Mouse (Mus musculus) thymus, adult 2 months (tissue): ENCODE results near the gene Usp54. TPM values are rescaled to one million over a fixed set of nuclear protein-coding genes. Genes with fewer than 3 reads are reported as not detected.
A peak's percentile ranks its signal among the peaks of the same experiment; 100 is the strongest.

Source experiments
- DNase-seq: peaks from one replicate; pipeline ENCODE4 v3.0.0; 2021
- H3K27ac ChIP-seq: fragments of 200-500 bp; 2 replicates; pipeline ENCODE4 v1.5.1; 2012; ENCODE audit warnings: low read length, control low read depth; ENCODE audit not compliant: control insufficient read depth, insufficient read depth
- H3K27me3 ChIP-seq: fragments of 200-500 bp; 2 replicates; pipeline ENCODE4 v1.6.1; 2012; ENCODE audit warnings: mild to moderate bottlenecking, low read length, moderate library complexity, mixed read lengths; ENCODE audit not compliant: control insufficient read depth, insufficient read depth
- H3K36me3 ChIP-seq: fragments of 200-500 bp; 2 replicates; pipeline ENCODE4 v1.6.1; 2012; ENCODE audit warnings: mild to moderate bottlenecking, low read length, moderate library complexity; ENCODE audit not compliant: control insufficient read depth, insufficient read depth
- H3K4me1 ChIP-seq: fragments of 200-500 bp; replicated peaks from 2 replicates; pipeline ENCODE4 v1.6.1; 2012; ENCODE audit warnings: low read length; ENCODE audit not compliant: control insufficient read depth, insufficient read depth
- H3K4me3 ChIP-seq: fragments of 200-500 bp; 2 replicates; pipeline ENCODE4 v1.5.1; 2012; ENCODE audit warnings: mild to moderate bottlenecking, low read length, control low read depth, moderate library complexity; ENCODE audit not compliant: control insufficient read depth, insufficient read depth
- CTCF ChIP-seq: fragments of 200-500 bp; IDR thresholded peaks from 2 replicates; pipeline ENCODE4 v1.5.1; 2012; ENCODE audit warnings: mild to moderate bottlenecking, control low read depth, low read length, moderate library complexity, borderline replicate concordance; ENCODE audit not compliant: control insufficient read depth, poor library complexity, insufficient read depth; ENCODE audit errors: extremely low read depth
- POLR2A ChIP-seq: fragments of 200-500 bp; IDR thresholded peaks from 2 replicates; pipeline ENCODE4 v1.6.1; 2012; ENCODE audit warnings: mild to moderate bottlenecking, low read length, control low read depth, moderate library complexity; ENCODE audit not compliant: control insufficient read depth, poor library complexity, insufficient read depth; ENCODE audit errors: extremely low read depth
- WGBS: fragments of 180-500 bp; shearing (Covaris S2); methylation state at CpG from one replicate; pipeline ENCODE4 v1.1.7; 2018; 5-methylcytosine and 5-hydroxymethylcytosine counted together
- polyA plus RNA-seq: library from polyadenylated mRNA; depleted of rRNA; stranded (reverse); fragments of >200 nt; gene quantifications from 2 replicates; pipeline ENCODE4 v1.2.3, GENCODE M21; 2012

Usp54 gene
- polyA plus RNA-seq, 1 experiment = 3.9 TPM

DNA sequence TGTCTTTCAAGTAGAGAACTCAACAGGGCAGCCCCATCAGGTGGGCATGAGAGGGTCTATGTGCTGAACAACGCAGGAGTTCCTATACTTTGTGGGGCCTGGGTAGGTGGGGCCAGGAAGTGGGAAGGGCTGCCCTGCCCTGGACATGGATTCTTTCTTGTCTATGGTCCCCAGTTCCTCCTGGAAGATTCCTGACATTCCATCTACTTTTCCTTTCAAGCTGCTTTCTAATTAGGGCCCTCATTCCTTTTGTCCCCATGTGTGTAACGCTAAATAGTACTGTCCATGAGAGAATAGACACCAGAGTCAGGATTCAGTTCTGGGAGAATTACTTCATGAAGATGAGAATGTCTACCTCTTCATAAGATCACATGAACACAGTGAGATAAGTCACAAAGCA is 22.7 kb upstream of the Usp54 start:
- 91% methylated on average over 2 of the region's 2 CpGs for WGBS
- no peak overlapping the region for H3K4me3 ChIP-seq
- no peaks in the 10 kb centered on the region for H3K36me3 ChIP-seq
- H3K27me3 ChIP-seq = no peaks in the 10 kb centered on the region
- H3K4me1 ChIP-seq = peaks cover 17% of the 10 kb centered on the region
- no peak for DNase-seq
- no peak overlapping the region for H3K27ac ChIP-seq
- TF ChIP-seq POLR2A (no peak), CTCF (no peak)

DNA sequence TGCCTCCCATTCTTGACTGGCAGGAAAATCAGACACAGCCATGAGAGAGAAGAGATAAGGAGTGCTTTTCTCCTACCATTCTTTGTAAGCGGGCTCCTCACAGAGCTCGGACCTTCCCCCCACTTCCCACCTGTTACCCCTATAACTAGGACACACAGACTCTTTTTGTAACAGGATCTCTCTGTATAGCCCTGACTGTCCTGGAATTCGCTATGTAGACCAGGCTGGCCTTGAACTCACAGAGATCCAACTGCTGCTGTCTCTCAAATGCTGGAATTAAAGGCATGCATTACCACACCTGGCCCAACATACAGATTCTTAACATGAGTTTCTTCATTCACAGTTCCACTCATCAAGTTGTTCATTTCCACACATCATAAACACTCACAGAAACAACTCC is 21.9 kb upstream of the Usp54 start:
- TF ChIP-seq POLR2A (no peak), CTCF (no peak)
- H3K4me3 ChIP-seq = no peak overlapping the region
- H3K4me1 ChIP-seq = peaks cover 17% of the 10 kb centered on the region
- H3K36me3 ChIP-seq = no peaks in the 10 kb centered on the region
- no peak overlapping the region for H3K27ac ChIP-seq
- 90% methylated on average over 3 of the region's 3 CpGs for WGBS
- no peak for DNase-seq
- H3K27me3 ChIP-seq = no peaks in the 10 kb centered on the region

DNA sequence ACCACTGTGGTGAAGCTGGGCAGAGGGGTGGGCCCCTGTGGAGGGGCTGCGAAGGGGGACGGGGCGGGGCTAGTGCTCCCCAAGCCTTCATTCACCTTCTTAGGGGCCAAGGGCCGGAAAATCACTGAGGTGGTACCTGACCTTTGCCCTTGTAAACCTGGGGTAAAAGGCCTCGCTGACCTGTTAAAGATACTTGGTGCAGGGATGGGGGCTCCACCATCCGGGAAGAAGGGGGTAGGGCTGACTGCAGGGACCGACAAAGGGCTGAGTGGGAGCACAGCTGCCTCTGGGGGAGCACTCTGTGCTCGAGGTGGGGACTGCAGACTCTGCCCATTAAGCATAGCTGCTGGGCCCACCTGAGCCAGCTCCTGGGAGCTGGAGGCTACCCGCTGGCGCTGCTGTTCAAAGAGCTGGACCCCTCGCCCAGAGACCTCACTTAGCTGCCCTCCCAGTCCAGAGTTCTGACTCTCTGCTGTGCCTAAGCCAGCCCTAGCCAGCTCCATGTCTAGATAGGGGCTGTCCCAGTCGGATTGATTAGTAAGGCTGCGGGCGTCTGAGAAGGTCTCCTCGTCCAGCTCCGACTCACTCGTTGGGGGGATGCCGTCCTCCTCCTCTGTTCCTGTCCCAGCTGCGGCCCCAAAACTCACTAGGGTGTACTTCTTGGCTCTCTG is 20.9 kb upstream of the Usp54 start:
- Histone ChIP-seq H3K27ac (no peak overlapping the region), H3K4me1 (peaks cover 17% of the 10 kb centered on the region), H3K36me3 (no peaks in the 10 kb centered on the region), H3K27me3 (no peaks in the 10 kb centered on the region), H3K4me3 (peak overlapping the region; percentile 53)
- TF ChIP-seq CTCF (no peak), POLR2A (no peak)
- 68% methylated on average over 19 of the region's 19 CpGs for WGBS
- no peak for DNase-seq

DNA sequence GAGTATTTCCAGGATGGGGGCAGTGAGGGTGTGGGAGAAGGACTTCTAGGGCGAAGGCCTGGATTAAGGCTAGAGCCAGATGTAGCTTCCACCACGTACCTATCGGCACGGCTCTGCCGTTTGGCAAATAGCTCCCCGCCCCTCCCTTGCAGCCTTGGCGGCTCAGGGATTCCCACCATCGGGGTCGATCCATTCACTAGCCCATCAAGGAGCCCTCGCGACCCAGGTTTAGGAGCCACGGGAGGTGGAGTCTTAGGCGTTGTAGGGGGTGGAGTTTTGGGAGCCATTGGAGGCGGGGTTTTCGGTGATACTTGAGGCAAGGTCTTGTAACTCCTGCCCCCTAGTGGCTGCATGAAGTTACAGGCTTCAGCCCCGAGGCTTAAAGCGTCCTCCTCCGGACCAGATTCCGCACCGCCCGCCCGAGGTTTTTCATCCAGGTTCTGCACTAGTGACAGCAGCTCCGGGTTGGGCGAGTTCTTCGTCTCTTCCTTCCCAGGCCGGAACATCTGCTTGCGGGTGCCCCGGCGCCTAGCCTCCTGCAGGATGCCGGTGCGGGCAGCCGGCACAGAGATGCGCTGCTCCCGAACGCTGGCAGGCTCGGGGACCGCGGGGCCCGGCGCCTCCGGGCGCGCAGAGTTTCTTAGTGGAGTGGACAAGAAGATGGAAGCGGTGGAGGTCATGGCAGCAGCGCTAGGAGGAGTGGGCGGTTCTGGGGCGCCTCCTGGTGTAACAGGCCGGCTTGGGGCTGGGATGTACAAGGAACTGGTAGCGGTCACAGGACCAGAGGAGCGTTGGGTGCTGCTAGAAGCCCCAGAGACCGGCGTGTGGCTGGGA is 20.2 kb upstream of the Usp54 start:
- peak; percentile 92 for DNase-seq
- TF ChIP-seq CTCF (peak; percentile 87), POLR2A (no peak)
- no peak overlapping the region for H3K27ac ChIP-seq
- H3K4me3 ChIP-seq = peak overlapping the region; percentile 53
- H3K4me1 ChIP-seq = peaks cover 17% of the 10 kb centered on the region
- 3% methylated on average over 52 of the region's 52 CpGs for WGBS
- no peaks in the 10 kb centered on the region for H3K27me3 ChIP-seq
- H3K36me3 ChIP-seq = no peaks in the 10 kb centered on the region

DNA sequence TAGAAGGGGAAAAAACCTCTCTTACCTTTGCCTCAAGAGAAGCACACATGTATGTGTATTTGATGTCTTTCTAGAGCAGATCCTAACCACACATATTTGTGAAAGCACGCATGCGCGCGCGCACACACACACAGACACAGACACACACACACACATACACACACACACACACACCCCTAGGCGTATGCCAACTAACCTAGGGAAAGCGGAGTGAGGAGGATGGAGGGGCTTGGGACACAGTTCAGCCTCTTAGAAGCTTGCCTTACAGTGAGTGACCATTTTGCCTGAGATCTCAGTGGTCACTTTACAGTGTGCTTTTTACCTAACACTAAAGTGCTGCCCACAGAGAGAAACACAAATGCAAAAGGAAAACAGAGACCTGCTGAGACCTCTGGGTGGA is 18.8 kb upstream of the Usp54 start:
- H3K27ac ChIP-seq = no peak overlapping the region
- no peak for DNase-seq
- TF ChIP-seq CTCF (no peak), POLR2A (no peak)
- 96% methylated on average over 7 of the region's 7 CpGs for WGBS
- no peaks in the 10 kb centered on the region for H3K27me3 ChIP-seq
- H3K4me1 ChIP-seq = peaks cover 17% of the 10 kb centered on the region
- H3K4me3 ChIP-seq = no peak overlapping the region
- H3K36me3 ChIP-seq = no peaks in the 10 kb centered on the region

DNA sequence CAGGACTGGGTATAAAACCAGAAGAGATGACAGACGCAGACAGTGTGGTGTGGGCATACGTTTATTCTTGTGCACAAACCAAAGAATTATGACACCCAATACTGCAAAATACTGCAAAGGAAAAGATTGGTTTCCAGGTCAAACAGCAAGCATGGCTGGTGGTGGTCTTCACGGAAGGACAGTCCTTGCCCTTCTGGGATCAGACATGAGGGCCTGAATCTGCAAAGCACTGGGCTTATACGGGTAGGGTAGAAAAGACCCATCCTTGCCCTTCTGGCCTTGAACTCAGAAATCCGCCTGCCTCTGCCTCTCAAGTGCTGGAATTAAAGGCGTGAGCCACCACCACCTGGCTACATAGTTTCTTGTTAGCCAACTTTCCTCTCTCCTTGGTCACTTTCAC is 18.0 kb upstream of the Usp54 start:
- Histone ChIP-seq H3K27me3 (no peaks in the 10 kb centered on the region), H3K4me3 (no peak overlapping the region)
- TF ChIP-seq CTCF (no peak), POLR2A (no peak)

More for the DNA sequence above, 18.0 kb upstream of the Usp54 start:
- H3K4me1 ChIP-seq = peaks cover 9% of the 10 kb centered on the region
- 95% methylated on average over 6 of the region's 6 CpGs for WGBS
- no peak overlapping the region for H3K27ac ChIP-seq
- no peak for DNase-seq
- no peaks in the 10 kb centered on the region for H3K36me3 ChIP-seq
